Mouse (Mus musculus): ENCODE measurements around the gene Sema7a.

The Sema7a gene

GRCm38 (mm10) chr9:57985304-57985703 lies 45.4 kb downstream of the Sema7a start:
- no peak for DNase-seq

GRCm38 (mm10) chr9:57986293-57986692 lies 46.4 kb downstream of the Sema7a start:
- no peak for DNase-seq

GRCm38 (mm10) chr9:57988098-57988497 lies 48.2 kb downstream of the Sema7a start:
- DNase-seq = peak in 1 of 2 experiments; percentile 18

DNA sequence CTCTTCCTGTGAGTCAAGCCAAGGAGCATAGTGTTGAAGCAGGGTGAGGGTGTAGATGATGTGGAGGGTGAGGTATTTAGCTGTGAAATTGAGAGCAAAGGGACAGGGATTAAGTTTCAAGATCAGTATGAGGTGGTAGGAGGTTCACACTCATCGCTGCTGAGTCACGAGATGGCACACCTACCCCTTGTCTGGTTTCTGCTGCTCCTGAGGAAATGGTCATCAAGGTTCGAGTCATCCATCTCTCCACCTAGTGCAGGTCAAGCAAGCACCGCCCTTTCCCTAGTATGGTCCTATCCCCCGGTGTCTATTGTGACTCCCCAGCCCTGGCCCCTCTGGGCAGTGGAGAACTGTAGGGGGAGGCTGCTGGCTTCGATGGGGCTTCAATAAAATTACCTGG lies 49.4 kb downstream of the Sema7a start:
- no peak for DNase-seq

DNA sequence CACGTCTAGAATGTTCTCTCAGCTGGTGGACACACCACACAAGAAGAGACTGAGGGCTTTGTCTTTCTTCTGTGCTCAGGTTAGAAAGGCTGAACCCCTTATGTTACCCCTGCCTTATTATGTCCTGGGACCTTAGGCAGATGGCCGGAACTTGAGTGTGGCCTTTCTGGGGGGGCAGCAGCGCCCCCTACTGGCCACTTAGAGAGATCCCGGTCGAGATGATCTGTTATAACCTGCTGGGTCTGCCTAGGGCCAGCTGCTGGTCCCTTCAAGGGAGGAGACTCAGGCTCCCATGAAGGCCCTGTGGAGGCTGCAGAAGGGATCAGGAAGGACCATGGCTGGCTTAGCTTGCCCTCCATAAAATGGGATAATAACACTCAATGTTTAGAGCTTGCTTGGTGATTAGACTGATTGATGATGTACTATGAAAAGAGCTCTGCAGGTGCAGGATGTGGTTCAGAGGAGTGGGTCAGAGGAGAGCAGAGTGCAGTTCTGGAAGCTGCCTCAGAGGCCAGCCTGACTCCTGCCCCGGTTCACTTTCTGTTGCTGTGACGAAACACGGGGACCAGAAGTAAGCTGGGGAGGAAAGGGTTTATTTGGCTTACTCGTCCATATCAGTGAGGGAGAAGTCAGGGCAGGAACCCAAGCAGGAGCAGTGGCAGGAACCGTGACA lies 50.7 kb downstream of the Sema7a start:
- DNase-seq = peak in 1 of 2 experiments; percentile 41

DNA sequence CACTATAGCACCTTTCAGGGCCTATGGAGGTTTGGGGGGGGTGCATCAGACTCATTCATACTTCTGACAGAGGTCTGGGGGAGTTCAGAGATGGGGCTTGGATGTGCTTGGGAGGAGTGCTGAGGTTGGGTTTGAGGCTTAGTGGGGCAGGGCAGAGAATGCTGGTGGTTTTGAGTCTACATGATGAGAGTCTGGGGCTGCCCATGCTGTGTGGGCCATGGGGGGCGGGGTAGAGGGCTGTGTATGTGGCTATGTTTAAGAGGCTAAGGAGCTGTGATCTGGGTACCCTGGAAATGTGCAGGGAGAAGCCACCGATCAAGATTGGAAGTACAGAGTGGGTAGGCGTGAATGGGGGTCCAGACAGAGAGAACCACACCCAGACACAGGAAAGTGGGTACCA lies 52.1 kb downstream of the Sema7a start:
- DNase-seq = no peak

DNA sequence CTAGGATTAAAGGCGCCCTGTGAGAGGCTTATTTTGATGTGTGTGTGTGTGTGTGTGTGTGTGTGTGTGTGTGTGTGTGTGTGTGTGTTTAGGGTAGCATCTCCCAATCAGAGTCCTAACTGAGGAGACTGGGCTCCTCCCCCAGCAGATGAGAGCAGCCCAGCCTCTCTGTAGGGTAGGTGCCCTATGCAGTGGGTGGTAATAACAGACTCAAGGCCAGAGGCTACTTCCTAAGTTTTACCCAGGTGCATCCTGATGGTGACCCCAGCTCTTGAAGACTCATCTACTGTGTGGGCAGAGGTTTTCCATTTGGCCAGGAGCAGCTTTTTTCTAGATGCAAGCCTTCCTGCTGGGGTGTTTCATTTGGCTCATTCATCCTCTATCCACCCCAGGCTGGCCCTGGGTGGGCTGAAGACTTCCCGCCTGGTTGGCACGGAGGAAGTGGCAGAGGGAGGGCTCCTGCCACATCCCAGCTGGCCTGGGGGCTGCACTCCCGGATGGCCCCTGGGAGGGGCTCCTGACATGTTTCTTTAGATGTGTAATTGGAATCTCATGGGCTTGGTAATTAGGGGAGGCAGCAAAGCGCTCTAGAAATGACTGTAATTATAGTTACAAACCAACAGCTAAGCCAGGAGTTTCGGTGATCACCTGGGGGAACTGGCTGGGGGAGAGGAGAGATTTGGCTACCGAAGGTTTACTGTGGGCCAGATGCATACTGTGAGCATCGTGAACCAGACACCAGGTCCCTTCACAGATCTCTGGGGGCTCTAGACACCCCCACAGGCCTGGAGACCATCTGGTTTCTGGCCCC lies 53.1 kb downstream of the Sema7a start:
- DNase-seq = no peak

DNA sequence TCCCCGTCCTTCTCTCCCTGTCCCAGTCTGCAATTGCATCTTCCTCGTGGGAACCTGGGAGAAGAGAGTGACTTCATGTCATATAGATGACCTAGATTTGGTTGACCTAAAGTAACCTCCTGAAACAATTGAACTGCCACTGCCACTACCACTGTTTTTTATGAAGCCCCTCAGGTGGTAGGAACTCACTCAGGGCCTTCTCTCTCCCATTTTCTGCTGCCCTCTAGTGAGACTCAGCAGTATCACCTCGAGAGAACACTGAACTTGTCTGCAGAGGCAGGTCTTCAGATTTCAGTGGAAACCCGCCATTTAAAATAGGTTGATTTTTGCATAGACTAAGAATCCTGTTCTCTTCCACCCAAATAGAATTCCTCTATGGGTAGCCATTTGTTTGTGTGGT lies 55.4 kb downstream of the Sema7a start:
- DNase-seq = no peak

DNA sequence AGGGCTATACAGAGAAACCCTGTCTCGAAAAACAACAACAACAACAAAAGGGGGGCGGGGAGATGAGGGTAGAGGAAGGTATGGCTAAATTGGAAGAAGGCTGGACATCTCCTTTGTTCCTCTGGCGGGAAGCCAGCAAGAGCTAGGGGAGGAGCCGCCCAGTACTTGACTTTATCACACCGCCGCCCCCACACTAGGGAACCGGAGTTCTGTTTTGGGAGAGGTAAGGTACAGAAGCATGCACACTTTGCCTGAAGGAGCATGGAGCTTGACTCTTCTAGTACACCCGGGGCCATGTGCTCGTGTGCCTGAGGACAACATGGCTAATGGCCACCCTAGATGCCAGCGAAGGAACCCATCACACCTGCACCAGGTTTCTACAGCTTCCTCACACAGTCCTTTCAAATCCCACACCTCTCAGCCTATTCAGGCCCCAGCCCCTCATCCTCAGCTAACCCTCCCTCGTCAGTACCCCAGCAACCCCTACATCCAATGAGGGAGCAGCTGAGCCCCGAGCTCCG lies 57.7 kb downstream of the Sema7a start:
- DNase-seq = no peak

DNA sequence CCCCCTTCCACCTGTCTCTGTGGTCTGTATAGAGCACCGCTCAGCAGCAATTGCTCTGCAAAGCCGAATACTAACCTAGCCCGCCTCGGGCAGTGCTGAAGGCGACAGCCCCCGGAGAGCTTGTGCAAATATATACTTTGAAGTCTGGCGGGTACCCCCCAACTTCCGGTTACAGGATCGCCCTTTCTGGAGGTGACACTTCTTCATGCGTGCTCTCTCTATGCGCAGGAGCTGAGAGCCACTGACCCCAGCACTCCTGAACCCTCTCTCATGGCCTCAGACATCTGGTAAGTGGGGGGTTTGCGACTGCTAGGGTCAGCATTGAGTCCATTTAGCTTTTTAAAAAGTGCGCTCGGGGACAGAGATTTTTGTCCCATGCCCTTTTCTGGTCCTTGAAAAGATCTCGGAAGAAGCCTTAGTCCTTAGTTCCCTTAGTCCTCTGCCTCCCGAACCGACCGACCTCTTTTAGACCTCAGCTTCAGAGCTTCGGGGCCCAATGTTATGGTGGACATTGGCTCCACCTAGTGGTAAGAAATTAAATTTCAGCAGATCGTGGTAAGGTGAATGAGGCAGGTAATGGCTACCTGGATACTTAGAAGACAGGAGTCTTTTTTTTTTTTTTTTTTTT lies 58.2 kb downstream of the Sema7a start:
- peak; percentile 27 to 53 for DNase-seq

DNA sequence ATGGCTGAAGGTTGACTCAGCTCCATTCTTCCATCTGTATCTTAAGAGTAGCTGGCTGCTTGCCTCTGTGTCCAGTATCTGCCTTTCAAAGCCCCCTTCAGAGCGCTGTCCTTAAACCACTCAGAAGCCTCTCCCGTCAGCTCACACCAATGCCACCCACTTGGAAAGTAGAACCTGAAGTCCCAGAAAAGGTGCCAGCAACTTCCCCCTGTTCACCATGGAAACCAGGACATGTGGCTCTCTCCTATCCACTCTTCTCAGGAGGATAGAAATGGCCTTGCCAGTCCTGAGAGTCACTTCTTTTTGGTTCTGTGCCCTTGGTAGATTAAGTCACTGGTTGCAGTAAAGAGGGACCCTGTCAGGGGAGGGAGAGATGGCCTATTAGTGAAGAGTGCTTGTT lies 58.8 kb downstream of the Sema7a start:
- DNase-seq = no peak

- DNase-seq = no peak
Observed at GRCm38 (mm10) chr9:57999676-58000075, 59.8 kb downstream of the Sema7a start.

DNA sequence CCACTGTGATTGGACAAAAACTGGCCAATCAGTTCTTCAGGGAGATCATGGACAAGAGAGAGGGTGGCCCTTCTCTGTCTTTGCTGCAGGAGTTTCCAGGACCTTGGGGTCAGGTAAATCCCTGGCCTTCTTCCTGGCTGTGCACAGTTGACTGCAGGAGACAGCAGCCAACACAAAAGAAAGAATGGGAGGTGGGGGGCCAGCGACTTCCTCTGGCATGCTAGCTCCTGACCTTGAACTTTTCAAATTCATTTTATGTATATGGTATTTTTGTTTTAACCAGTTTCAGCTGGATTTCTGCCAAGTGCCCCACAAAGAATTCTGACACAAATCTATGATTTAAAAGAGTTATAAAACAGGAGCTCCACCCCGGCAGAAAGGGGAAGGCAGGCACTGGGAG lies 63.4 kb downstream of the Sema7a start:
- DNase-seq = no peak

DNA sequence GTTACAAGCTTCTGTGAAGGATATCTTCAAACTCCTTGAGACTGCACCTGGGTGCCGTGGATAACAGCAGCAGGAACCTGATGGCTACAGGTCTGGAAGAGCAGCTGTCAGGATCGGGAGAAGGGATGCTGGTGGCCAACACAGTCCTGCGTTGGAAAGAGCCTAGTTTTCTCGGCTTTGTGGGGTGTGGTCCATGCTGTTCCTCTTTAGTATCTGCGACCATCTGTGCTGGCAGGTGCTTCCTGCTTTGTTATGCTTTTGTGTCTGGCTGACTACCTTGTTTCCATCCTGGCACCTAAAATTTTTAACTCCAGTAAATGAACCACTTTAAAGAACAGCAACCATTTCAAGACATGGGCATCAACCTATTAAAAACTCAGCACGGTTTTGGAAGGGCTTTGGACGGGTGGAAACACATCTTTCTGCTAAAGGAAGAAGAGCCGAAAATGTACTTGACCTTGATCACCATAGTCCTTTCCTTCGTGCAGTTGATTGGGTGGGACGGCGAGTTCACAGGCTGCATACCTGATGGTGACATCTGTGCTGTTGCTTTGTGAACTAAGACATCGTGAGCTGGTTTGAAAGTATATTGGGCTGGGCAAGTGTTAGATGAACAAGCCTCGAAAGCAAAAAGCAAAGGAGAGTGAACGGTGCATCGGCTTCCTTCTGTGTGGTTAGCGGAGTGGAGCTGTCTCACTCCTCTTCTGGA lies 66.0 kb downstream of the Sema7a start, which contains the start of gene Cyp11a1:
TSS of gene Cyp11a1 (plus strand) at position 659 of the 709 bp plus-strand sequence.
- no peak for DNase-seq

- DNase-seq = no peak
Observed at GRCm38 (mm10) chr9:58008336-58009014, 68.6 kb downstream of the Sema7a start.

- DNase-seq = peak in 1 of 2 experiments; percentile 16
Observed at GRCm38 (mm10) chr9:58009015-58009362, 69.1 kb downstream of the Sema7a start.

GRCm38 (mm10) chr9:58009588-58009987 lies 69.7 kb downstream of the Sema7a start:
- no peak for DNase-seq

- DNase-seq = no peak
Observed at GRCm38 (mm10) chr9:58011027-58011426, 71.1 kb downstream of the Sema7a start.

DNA sequence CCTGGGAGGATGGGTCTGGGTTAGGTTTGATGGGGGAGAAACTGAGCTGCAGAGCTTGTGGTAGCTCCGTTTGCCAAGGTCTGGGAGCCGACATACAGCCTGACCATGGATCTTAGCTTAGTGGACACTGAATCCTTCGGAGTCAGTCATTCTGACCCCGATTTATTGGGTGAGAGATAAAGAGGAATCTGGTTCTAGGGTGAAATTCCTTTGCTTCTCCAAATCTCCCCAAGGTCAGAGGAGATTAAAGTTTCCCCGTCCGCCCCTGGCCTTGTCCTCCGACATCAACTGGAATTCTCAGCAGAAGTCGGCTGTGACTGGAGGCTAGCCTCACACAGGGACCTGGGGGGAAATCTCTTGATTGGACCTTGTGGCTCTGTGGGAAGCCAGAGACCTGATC lies 71.6 kb downstream of the Sema7a start:
- no peak for DNase-seq

Measured in lung, adult 18-20 months (tissue).